Mouse (Mus musculus): ENCODE results near the gene Adk. TPM values are rescaled to one million over a fixed set of nuclear protein-coding genes. Genes with fewer than 3 reads are reported as not detected.

Adk gene
- total RNA-seq, 1 experiment from 2014 or later: 47.3 TPM

- ATAC-seq (replicated peaks; ENCODE audit: insufficient number of reproducible peaks, low FRiP score, low TSS enrichment, poor library complexity, severe bottlenecking): no peak
These were observed 67.4 kb downstream of the Adk start for GRCm38 (mm10) chr14:21119653-21120313.

- ATAC-seq (replicated peaks; ENCODE audit: insufficient number of reproducible peaks, low FRiP score, low TSS enrichment, poor library complexity, severe bottlenecking): no peak
These were observed 68.1 kb downstream of the Adk start for GRCm38 (mm10) chr14:21120473-21120872.

GRCm38 (mm10) chr14:21127215-21127614 is 74.8 kb downstream of the Adk start:
- ATAC-seq (replicated peaks; ENCODE audit: insufficient number of reproducible peaks, low FRiP score, low TSS enrichment, poor library complexity, severe bottlenecking): no peak

- peak; percentile 84 for ATAC-seq (replicated peaks; ENCODE audit: insufficient number of reproducible peaks, low FRiP score, low TSS enrichment, poor library complexity, severe bottlenecking)
These were observed 84.5 kb downstream of the Adk start for GRCm38 (mm10) chr14:21136906-21137305.

- ATAC-seq (replicated peaks; ENCODE audit: insufficient number of reproducible peaks, low FRiP score, low TSS enrichment, poor library complexity, severe bottlenecking): no peak
These were observed 90.2 kb downstream of the Adk start for GRCm38 (mm10) chr14:21142603-21143002.

- ATAC-seq (replicated peaks; ENCODE audit: insufficient number of reproducible peaks, low FRiP score, low TSS enrichment, poor library complexity, severe bottlenecking): no peak
These were observed 91.2 kb downstream of the Adk start for GRCm38 (mm10) chr14:21143406-21144115.

- no peak for ATAC-seq (replicated peaks; ENCODE audit: insufficient number of reproducible peaks, low FRiP score, low TSS enrichment, poor library complexity, severe bottlenecking)
These were observed 94.8 kb downstream of the Adk start for GRCm38 (mm10) chr14:21147171-21147570.

GRCm38 (mm10) chr14:21150301-21150700 is 97.9 kb downstream of the Adk start:
- ATAC-seq (replicated peaks; ENCODE audit: insufficient number of reproducible peaks, low FRiP score, low TSS enrichment, poor library complexity, severe bottlenecking): no peak

- ATAC-seq (replicated peaks; ENCODE audit: insufficient number of reproducible peaks, low FRiP score, low TSS enrichment, poor library complexity, severe bottlenecking): no peak
These were observed 99.7 kb downstream of the Adk start for GRCm38 (mm10) chr14:21152055-21152454.

- ATAC-seq (replicated peaks; ENCODE audit: insufficient number of reproducible peaks, low FRiP score, low TSS enrichment, poor library complexity, severe bottlenecking): no peak
These were observed 113.3 kb downstream of the Adk start for GRCm38 (mm10) chr14:21165706-21166105.

- no peak for ATAC-seq (replicated peaks; ENCODE audit: insufficient number of reproducible peaks, low FRiP score, low TSS enrichment, poor library complexity, severe bottlenecking)
These were observed 113.7 kb downstream of the Adk start for GRCm38 (mm10) chr14:21166114-21166513.

GRCm38 (mm10) chr14:21173973-21174745 is 121.8 kb downstream of the Adk start:
- ATAC-seq (replicated peaks; ENCODE audit: insufficient number of reproducible peaks, low FRiP score, low TSS enrichment, poor library complexity, severe bottlenecking): no peak

- ATAC-seq (replicated peaks; ENCODE audit: insufficient number of reproducible peaks, low FRiP score, low TSS enrichment, poor library complexity, severe bottlenecking): no peak
These were observed 122.4 kb downstream of the Adk start for GRCm38 (mm10) chr14:21174804-21175203.

GRCm38 (mm10) chr14:21177781-21178180 is 125.4 kb downstream of the Adk start:
- no peak for ATAC-seq (replicated peaks; ENCODE audit: insufficient number of reproducible peaks, low FRiP score, low TSS enrichment, poor library complexity, severe bottlenecking)

GRCm38 (mm10) chr14:21178356-21178755 is 126.0 kb downstream of the Adk start:
- ATAC-seq (replicated peaks; ENCODE audit: insufficient number of reproducible peaks, low FRiP score, low TSS enrichment, poor library complexity, severe bottlenecking): no peak

GRCm38 (mm10) chr14:21181053-21181452 is 128.7 kb downstream of the Adk start:
- no peak for ATAC-seq (replicated peaks; ENCODE audit: insufficient number of reproducible peaks, low FRiP score, low TSS enrichment, poor library complexity, severe bottlenecking)

GRCm38 (mm10) chr14:21191966-21192365 is 139.6 kb downstream of the Adk start:
- ATAC-seq (replicated peaks; ENCODE audit: insufficient number of reproducible peaks, low FRiP score, low TSS enrichment, poor library complexity, severe bottlenecking): no peak

GRCm38 (mm10) chr14:21192749-21193148 is 140.4 kb downstream of the Adk start:
- no peak for ATAC-seq (replicated peaks; ENCODE audit: insufficient number of reproducible peaks, low FRiP score, low TSS enrichment, poor library complexity, severe bottlenecking)

GRCm38 (mm10) chr14:21194336-21194735 is 142.0 kb downstream of the Adk start:
- no peak for ATAC-seq (replicated peaks; ENCODE audit: insufficient number of reproducible peaks, low FRiP score, low TSS enrichment, poor library complexity, severe bottlenecking)

- ATAC-seq (replicated peaks; ENCODE audit: insufficient number of reproducible peaks, low FRiP score, low TSS enrichment, poor library complexity, severe bottlenecking): no peak
These were observed 148.5 kb downstream of the Adk start for GRCm38 (mm10) chr14:21200850-21201249.
